Mouse (Mus musculus): ENCODE measurements around the gene Spata46. TPM values are rescaled to one million over a fixed set of nuclear protein-coding genes. Genes with fewer than 3 reads are reported as not detected.

The Spata46 gene
- total RNA-seq, 2 experiments from 2014 or later, result not detected

DNA sequence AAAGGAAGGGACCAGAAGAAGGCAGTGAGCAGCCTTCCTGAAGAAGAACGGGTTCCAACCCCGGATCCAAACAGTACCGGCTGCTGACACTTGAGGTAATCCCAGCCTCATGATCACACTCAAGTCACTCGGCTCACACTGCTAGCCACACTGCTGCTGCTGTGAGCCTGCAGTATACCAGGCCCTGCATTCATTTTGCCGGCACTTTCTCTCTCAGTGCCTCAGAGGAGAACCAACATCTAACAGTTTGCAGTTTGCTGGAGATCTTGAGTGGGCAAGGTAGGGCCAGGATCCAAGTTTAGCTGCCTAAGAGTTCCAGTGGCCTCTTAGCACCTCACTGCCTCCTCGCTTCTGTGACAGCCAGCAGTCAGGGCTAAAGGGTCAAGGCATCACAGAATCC, 23.3 kb downstream of the Spata46 start:
- no peak for ATAC-seq (replicated peaks; ENCODE audit: low FRiP score, poor library complexity, severe bottlenecking)

DNA sequence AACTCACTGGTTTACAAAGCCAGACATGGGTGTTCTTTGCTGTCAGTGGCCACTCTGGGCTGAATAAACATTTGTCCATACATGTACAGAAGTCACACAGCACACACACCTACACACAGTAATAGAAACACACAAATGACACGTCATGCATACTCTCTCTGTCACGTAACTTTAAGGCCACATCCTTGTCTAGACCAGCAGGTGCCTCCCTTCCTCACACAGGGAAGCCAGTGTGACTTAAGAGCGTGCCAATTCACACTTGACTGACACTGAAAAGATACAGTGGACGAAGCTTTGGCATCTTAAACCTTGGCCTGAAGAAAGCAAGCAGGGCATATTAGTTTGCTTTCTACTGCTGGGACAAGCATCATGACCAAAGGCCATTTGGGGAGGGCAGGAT, 24.2 kb downstream of the Spata46 start:
- ATAC-seq (replicated peaks; ENCODE audit: low FRiP score, poor library complexity, severe bottlenecking), result no peak

DNA sequence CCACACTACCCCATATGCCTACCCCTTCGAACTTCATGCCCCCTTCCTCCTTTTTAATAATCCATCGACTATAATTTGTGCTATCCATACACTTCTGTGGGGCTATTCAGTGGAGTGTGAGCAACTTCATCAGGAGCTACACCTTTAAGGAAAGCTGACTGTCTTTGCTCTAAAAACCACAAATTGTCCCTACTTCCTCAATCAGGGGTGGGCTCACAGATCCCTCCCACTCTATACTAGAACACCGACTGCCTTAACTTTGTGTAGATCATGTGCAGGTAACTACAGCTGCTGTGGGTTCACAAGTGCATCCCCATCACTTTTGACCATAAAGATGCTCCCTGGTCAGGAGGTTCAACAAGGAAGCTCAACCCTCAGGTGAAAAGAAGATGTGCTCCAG, 31.3 kb downstream of the Spata46 start:
- ATAC-seq (replicated peaks; ENCODE audit: low FRiP score, poor library complexity, severe bottlenecking), result no peak

DNA sequence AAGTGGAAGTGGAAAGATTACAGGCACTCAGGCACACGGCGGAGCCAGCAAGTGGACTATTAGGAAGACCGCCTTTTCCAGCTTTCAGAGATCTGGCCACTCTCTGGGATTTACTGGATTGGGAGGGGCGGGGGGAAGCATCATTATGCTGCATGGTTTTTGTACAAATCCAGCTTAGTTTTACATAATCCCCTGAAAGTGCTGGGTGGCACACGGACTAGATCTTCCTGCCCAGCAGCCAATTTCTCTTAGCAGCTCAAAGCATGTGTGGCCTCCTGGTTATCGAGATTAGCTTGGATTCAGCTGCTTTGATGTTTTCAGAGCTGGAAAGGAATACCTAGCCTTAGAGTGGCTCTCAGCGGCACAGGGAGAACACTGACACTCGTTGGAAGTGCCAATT, 34.5 kb downstream of the Spata46 start:
- no peak for ATAC-seq (replicated peaks; ENCODE audit: low FRiP score, poor library complexity, severe bottlenecking)

DNA sequence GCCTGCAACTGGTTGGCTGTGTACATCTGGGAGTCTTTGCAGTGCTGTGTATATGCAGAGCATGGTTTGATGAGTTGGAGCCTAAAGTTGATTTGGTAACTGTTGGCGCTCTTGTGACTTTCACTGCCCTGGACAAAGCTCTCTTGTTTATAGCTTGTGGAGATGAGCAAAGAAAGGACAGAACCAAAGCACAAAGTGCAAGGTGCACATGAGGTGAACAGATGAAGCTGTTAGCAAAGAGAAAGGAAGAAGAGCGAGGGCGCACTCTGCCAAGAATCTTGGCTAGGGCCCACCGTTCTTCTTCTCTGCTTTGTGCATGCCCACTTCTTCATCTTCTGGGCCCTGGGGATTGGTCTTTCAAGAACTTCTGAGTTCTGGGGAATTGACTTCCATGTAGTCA, 35.3 kb downstream of the Spata46 start:
- no peak for ATAC-seq (replicated peaks; ENCODE audit: low FRiP score, poor library complexity, severe bottlenecking)

DNA sequence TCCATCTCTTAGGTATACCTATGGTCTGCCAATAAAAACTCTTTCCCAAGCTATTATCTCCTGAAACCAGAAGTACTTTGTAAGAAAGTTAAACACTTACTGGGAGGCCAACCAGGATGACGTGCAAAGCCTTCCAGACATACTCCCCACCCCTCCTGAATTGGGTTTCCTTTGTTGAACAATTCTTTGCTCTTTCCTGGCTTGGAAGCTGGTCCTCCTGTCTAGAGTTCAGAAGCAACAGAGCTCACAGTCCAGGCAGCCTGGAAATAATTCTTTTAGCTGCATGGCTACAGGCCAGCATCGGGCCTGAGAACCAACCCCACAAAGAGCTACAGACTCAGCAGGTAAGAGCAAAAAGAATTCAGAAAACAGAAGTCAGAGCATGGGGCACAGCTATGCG, 37.7 kb downstream of the Spata46 start:
- no peak for ATAC-seq (replicated peaks; ENCODE audit: low FRiP score, poor library complexity, severe bottlenecking)

DNA sequence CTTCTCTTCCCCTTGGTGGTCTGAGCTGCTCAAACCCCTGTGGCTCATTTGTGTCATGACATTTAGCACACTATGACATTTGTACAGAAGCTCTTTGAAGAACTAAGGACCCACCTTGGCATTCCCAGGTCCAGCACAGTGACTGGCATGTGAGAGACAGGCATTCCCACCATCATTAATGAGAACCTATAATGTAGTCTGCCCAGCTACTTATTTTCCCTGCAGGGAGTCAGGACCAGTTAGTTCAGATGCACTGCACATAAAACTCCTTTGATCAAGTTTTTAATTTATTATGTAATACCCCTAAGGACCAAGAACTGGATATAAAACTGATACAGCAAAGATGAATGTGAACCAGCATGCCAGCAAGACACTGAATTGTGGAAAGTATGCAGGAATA, 42.5 kb downstream of the Spata46 start:
- ATAC-seq (replicated peaks; ENCODE audit: low FRiP score, poor library complexity, severe bottlenecking), result no peak

DNA sequence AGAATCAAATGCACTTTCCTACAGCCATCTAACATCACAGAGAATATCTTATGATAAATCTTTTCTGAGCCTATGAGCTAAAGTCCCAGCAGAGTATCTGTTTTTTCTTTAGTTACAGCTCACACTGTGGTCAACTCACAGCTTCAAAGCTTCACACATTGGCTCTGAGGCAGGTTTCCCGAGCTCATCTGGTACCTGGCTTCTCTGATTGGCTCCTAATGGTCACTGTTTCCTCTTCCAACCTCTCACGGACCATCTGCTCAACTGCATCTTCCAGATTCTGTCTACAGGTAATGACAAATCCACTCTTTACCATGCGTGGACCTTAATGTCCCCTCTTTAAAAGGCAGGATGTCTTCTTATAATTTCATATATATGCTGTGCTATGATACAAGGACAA, 44.7 kb downstream of the Spata46 start:
- ATAC-seq (replicated peaks; ENCODE audit: low FRiP score, poor library complexity, severe bottlenecking), result no peak

DNA sequence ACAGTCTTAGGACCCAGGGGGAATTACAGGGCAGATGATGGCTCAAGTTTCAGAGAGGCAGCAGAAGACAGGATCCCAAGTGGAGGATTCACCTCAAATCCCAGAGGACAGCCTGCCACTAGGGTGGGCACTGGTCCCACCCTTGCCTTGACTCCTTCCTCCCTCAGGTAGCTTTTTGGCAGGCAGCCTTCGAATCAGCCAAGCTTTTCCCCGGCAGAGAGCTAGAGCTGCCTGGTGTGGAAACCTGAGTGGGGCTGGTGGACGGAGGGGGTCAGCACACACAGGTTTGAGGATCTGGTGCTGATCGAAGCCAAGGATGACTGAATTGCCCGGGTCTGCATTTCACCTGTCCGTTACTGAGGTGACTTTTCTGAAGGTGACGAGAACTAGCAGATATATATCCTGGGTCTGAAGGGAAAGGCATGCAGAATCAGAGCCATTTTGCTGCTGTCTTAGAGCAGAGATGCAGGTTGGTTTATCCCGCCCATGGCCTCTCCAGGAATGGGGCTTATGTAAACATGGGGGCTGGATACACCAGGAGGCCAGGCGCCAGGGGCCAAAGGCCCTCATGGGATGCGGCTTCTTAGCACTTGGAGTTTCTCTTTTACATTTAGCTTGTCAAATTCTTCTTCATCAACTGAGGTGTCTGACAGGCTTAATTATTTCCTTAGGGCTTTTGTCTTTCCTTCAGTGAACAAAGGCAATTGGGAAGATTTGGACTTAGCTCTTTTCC, 51.7 kb downstream of the Spata46 start:
- ATAC-seq (replicated peaks; ENCODE audit: low FRiP score, poor library complexity, severe bottlenecking), result no peak

Other genes starting within 250 kb of the Spata46 start
- gene Ddr2, start 198.0 kb upstream of the Spata46 start, total RNA-seq (2015; ENCODE audit: low replicate concordance), result not detected in 2 replicates
- gene Ddr2, start 198.0 kb upstream of the Spata46 start, total RNA-seq (2017; ENCODE audit: low replicate concordance), result 0.60 TPM in 1 of 2 replicates, not detected in the other
- 29.2 and 31.1 TPM in 2 replicates for gene Uap1, start 133.8 kb upstream of the Spata46 start, total RNA-seq (2015; ENCODE audit: low replicate concordance)
- 14.8 and 20.4 TPM in 2 replicates for gene Uap1, start 133.8 kb upstream of the Spata46 start, total RNA-seq (2017; ENCODE audit: low replicate concordance)
- gene Uhmk1, start 93.4 kb upstream of the Spata46 start, total RNA-seq (2015; ENCODE audit: low replicate concordance), result 18.8 and 22.4 TPM in 2 replicates
- 26.6 and 34.4 TPM in 2 replicates for gene Uhmk1, start 93.4 kb upstream of the Spata46 start, total RNA-seq (2017; ENCODE audit: low replicate concordance)
- gene Sh2d1b2, start 76.1 kb upstream of the Spata46 start, total RNA-seq (2015; ENCODE audit: low replicate concordance), result not detected in 2 replicates
- 0.14 TPM in 1 of 2 replicates, not detected in the other for gene Sh2d1b2, start 76.1 kb upstream of the Spata46 start, total RNA-seq (2017; ENCODE audit: low replicate concordance)
- 0.58 and 5.9 TPM in 2 replicates for gene Sh2d1b1, start 31.5 kb upstream of the Spata46 start, total RNA-seq (2015; ENCODE audit: low replicate concordance)
- gene Sh2d1b1, start 31.5 kb upstream of the Spata46 start, total RNA-seq (2017; ENCODE audit: low replicate concordance), result 1.5 and 2.5 TPM in 2 replicates
- gene Gm7694, start 2.5 kb upstream of the Spata46 start, total RNA-seq (2015; ENCODE audit: low replicate concordance), result 3.8 and 7.9 TPM in 2 replicates
- 4.5 and 8.1 TPM in 2 replicates for gene Gm7694, start 2.5 kb upstream of the Spata46 start, total RNA-seq (2017; ENCODE audit: low replicate concordance)

Measured in erythroblast, adult 5-6 weeks (primary cell).